17 mouse cellular contexts compared by ENCODE assay signal in the genomic region with DNA sequence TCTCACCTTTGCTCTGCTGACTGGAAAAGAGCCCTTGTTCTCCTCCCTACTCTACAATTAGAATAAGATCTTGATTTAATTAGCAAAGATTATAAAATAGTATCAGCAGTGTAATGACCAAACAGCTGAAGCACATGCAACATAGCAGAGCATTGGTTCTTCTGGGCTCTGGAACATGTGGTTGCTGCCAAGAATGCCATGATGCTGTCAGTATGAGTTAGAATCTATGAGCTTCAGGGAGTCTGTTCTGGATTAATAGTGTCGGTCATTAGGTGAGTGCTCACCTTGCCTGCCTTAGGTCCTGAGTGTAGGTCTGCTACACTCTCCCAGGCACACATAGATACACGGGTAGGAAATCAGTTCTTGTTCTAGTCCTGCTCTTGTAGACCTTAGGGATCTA.
DNase-seq lines count a peak whose midpoint lies in the region; ATAC-seq lines count a peak whose summit lies in the region.
"Had no signal": no experiment of that assay in that cellular context is flagged by ENCODE, and none has a peak within 500 bp of the region (broad histone marks: within the 10 kb centered on the region; RNA-seq: fewer than 3 reads in every experiment).

No protein-coding gene starts in this region.

- intact Hi-C loops in gastrocnemius, postnatal 14 days (cut with DNase I; ENCODE audit: low total_unique reads) = loop anchor here (10.0 kb wide), 1 partner anchor 66 kb away; a partner anchor contains a TSS

- H3K4me3 ChIP-seq in embryonic facial prominence, embryonic 10.5 days = no peak overlapping the region
- H3K4me3 ChIP-seq: gastrocnemius, adult 2 months; hindbrain, embryonic 12.5 days; intestine, embryonic 15.5 days had no signal

- peaks cover 5% of the 10 kb centered on the region for H3K4me1 ChIP-seq in embryonic facial prominence, embryonic 10.5 days
- H3K4me1 ChIP-seq: hindbrain, embryonic 12.5 days; intestine, embryonic 15.5 days had no signal

- no peak for DNase-seq in frontal cortex, adult 2 months (ENCODE audit: extremely low spot score in 1 of 2, low spot score in 1 of 2)
- DNase-seq in Muller cell, postnatal 12 days (ENCODE audit: inconsistent ontology term) = peak; percentile 7
- peak; percentile 64 for DNase-seq in brain, adult 2 months (ENCODE audit: low read depth, low spot score)
- peak; percentile 41 for DNase-seq in cerebellum, adult 9-11 months
- no peak for DNase-seq in embryonic facial prominence, embryonic 10.5 days (ENCODE audit: low spot score)
- DNase-seq in gastrocnemius, postnatal 14 days = no peak
- DNase-seq: adrenal gland, adult 8-10 months; adrenal gland, postnatal 36 days; gastrocnemius, adult 2 months; gastrocnemius, postnatal 36 days; heart, adult 11 months; heart, postnatal 10 days; heart, postnatal 4 days; kidney, adult 18-20 months had no signal

- no peaks in the 10 kb centered on the region for H3K9me3 ChIP-seq in embryonic facial prominence, embryonic 10.5 days
- H3K9me3 ChIP-seq: hindbrain, embryonic 12.5 days; intestine, embryonic 15.5 days had no signal

- 0 out of 2 replicates have a peak, but pooled peaks have one; percentile 3 for ATAC-seq in frontal cortex, adult (ENCODE audit: low TSS enrichment)
- ATAC-seq: intestine, embryonic 15.5 days had no signal

- no peak overlapping the region for H3K27ac ChIP-seq in embryonic facial prominence, embryonic 10.5 days (replicated peaks)
- H3K27ac ChIP-seq: gastrocnemius, adult 2 months; hindbrain, embryonic 12.5 days; intestine, embryonic 15.5 days had no signal

- H3K36me3 ChIP-seq in embryonic facial prominence, embryonic 10.5 days (replicated peaks) = peaks cover 29% of the 10 kb centered on the region

- 86% methylated on average over 2 of the region's 2 CpGs for WGBS in embryonic facial prominence, embryonic 10.5 days

- H3K27me3 ChIP-seq in embryonic facial prominence, embryonic 10.5 days (replicated peaks; ENCODE audit: low read depth, poor library complexity, severe bottlenecking) = no peaks in the 10 kb centered on the region
- H3K27me3 ChIP-seq: hindbrain, embryonic 12.5 days; intestine, embryonic 15.5 days had no signal

Comparison
In these comparisons a context has a peak if more than half of its experiments do, and no peak if none do; other contexts are left out.
1. DNase-seq: peak in Muller cell, postnatal 12 days (single experiment), brain, adult 2 months (single experiment) and cerebellum, adult 9-11 months (single experiment); none in frontal cortex, adult 2 months (0 of 2), embryonic facial prominence, embryonic 10.5 days (single experiment) and gastrocnemius, postnatal 14 days (single experiment).